Mouse (Mus musculus): ENCODE results near the gene Ap1m1. TPM values are rescaled to one million over a fixed set of nuclear protein-coding genes. Genes with fewer than 3 reads are reported as not detected.

Ap1m1 gene
- polyA plus RNA-seq, 1 experiment from 2014 or later = 252 TPM

DNA sequence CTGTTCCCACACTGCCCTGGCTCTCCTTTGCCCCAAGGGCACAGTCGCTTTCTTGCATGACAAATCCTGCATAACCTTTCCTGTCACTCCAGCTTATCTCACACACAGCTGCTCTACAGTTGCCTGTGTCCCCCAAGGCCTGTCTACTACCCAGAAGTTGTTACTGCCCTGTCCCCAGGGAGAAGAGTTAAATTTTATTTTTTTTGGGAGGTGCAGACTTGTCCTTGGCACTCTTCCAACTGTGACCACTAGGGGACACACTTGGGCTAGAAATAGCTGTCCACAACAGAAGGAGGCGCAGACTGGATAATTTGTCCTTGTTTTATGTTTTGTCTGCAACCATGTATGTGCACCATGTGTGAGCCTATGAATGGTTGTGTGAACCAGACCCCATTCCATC is 21.2 kb downstream of the Ap1m1 start:
- no peaks in the 10 kb centered on the region for H3K36me3 ChIP-seq
- 28% methylated on average over 2 of the region's 2 CpGs for WGBS
- no peak overlapping the region for H3K9ac ChIP-seq (replicated peaks)
- no peaks in the 10 kb centered on the region for H3K27me3 ChIP-seq
- H3K9me3 ChIP-seq = no peaks in the 10 kb centered on the region
- no peak overlapping the region for H3K4me3 ChIP-seq
- H3K27ac ChIP-seq (replicated peaks) = no peak overlapping the region
- ATAC-seq (replicated peaks) = peak; percentile 61
- no peaks in the 10 kb centered on the region for H3K4me1 ChIP-seq
- H3K4me2 ChIP-seq (replicated peaks) = no peak overlapping the region

DNA sequence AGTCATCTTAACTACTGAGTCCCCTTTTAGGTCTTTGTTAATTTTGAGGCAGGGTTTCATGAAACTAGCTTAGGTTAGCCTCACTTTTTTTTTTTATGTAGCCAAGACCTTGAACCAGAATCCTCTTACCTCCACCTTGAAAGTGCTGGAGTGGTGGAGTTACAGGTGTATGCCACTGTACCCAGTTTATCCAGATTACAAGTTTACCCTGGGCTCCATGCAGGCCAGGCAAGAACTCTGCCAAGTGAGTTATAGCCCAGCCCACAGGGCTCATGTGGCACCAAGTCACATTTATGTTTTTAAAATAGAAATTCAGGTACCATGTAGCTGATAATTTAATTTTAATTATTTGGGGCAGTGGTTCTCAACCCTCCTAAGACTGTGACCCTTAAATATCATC is 21.6 kb downstream of the Ap1m1 start:
- Histone ChIP-seq H3K4me1 (no peaks in the 10 kb centered on the region), H3K27me3 (no peaks in the 10 kb centered on the region), H3K9ac (replicated peaks) (no peak overlapping the region), H3K9me3 (no peaks in the 10 kb centered on the region), H3K4me2 (replicated peaks) (no peak overlapping the region), H3K36me3 (no peaks in the 10 kb centered on the region), H3K27ac (replicated peaks) (no peak overlapping the region), H3K4me3 (no peak overlapping the region)
- no peak for ATAC-seq (replicated peaks)

DNA sequence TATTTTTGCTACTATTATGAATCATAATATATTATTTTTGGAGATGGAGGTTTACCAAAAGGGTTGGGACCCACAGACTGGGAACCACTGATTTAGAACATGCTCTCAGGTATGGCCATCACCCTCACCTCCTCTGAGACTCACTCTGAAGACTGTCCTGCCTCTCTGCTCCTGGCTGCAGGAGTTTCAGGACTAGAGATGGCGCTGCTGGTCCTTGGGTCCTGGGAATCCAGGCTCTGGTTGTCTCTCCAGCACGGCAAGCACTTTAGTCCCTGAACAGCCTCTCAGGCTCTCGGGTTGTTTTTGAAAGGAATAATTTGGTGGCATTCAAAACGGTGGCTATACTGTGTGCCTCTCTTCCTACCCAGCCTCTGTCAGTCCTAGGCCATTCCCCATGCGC is 22.1 kb downstream of the Ap1m1 start:
- Histone ChIP-seq H3K4me3 (no peak overlapping the region), H3K27me3 (no peaks in the 10 kb centered on the region), H3K9me3 (no peaks in the 10 kb centered on the region), H3K36me3 (no peaks in the 10 kb centered on the region), H3K4me1 (no peaks in the 10 kb centered on the region), H3K9ac (replicated peaks) (no peak overlapping the region), H3K27ac (replicated peaks) (no peak overlapping the region), H3K4me2 (replicated peaks) (no peak overlapping the region)
- WGBS = 46% methylated on average over 5 of the region's 5 CpGs
- no peak for ATAC-seq (replicated peaks)

DNA sequence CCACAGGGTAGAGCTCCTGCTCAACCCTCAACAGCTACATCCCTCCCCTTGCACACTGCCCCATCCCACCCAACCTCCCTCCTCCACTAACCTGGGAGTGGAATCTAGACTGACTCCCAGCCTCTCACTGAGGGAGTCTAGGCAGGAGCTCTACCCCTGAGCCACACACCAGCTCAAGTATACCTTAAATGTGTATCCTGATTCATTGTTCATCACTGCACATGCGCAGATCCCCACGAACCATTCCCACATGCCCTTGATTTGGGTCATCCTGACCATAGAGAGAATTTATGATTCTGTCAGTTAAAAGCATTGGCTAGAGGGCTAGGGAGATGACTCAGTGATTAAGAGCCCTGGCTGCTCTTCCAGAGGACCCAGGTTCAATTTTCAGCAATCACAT is 22.9 kb downstream of the Ap1m1 start:
- no peaks in the 10 kb centered on the region for H3K36me3 ChIP-seq
- H3K27ac ChIP-seq (replicated peaks) = no peak overlapping the region
- H3K9me3 ChIP-seq = no peaks in the 10 kb centered on the region
- 88% methylated on average over 2 of the region's 2 CpGs for WGBS
- H3K4me2 ChIP-seq (replicated peaks) = no peak overlapping the region
- no peak for ATAC-seq (replicated peaks)
- no peaks in the 10 kb centered on the region for H3K4me1 ChIP-seq
- no peaks in the 10 kb centered on the region for H3K27me3 ChIP-seq
- H3K9ac ChIP-seq (replicated peaks) = no peak overlapping the region
- no peak overlapping the region for H3K4me3 ChIP-seq

DNA sequence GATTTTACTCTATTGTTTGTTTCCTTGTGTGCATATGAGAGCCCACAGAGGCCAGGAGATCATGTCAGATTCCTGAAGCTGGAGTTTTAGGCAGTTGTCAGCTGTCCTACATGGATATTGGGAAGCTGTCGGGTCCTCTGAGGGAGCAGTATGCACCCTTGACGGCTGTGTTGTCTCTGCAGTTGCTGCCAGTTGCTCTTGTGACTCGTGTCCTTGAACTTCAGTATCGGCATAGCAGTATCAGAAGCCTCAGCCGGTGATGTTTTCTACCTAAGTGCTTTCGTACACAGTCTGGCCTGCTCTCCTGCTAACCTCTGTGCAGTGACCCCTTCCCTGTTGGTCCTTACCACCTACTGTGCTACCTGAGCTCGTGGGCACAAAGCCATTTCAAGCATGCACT is 23.6 kb downstream of the Ap1m1 start:
- no peak overlapping the region for H3K9ac ChIP-seq (replicated peaks)
- H3K27me3 ChIP-seq = no peaks in the 10 kb centered on the region
- ATAC-seq (replicated peaks) = no peak
- no peaks in the 10 kb centered on the region for H3K4me1 ChIP-seq
- H3K27ac ChIP-seq (replicated peaks) = no peak overlapping the region
- H3K4me2 ChIP-seq (replicated peaks) = no peak overlapping the region
- H3K4me3 ChIP-seq = no peak overlapping the region
- no peaks in the 10 kb centered on the region for H3K9me3 ChIP-seq
- no peaks in the 10 kb centered on the region for H3K36me3 ChIP-seq
- 69% methylated on average over 7 of the region's 7 CpGs for WGBS

DNA sequence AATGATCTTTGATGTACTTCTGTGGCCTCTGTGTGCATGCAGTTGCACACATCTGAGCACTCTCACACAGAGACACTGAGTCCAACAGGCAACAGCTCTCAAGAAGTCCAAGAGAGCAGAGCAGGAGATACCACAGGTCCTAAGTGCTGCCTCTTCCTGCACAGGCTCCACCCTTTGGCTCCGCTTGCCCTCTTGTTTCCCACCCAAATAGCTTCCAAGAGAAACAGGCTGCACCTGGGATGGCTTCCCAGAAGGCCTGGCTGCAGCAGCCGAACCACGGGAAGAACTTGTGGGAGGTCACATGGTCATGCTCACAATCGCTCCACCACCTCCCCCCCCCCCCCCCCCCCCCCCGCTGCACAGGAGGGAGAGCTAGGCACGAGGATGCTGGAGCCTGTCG is 25.5 kb downstream of the Ap1m1 start:
- H3K4me2 ChIP-seq (replicated peaks) = no peak overlapping the region
- H3K27me3 ChIP-seq = no peaks in the 10 kb centered on the region
- WGBS = 59% methylated on average over 6 of the region's 7 CpGs
- no peak overlapping the region for H3K27ac ChIP-seq (replicated peaks)
- no peak for ATAC-seq (replicated peaks)
- H3K36me3 ChIP-seq = no peaks in the 10 kb centered on the region
- H3K9me3 ChIP-seq = no peaks in the 10 kb centered on the region
- H3K4me1 ChIP-seq = no peaks in the 10 kb centered on the region
- H3K4me3 ChIP-seq = no peak overlapping the region
- no peak overlapping the region for H3K9ac ChIP-seq (replicated peaks)

DNA sequence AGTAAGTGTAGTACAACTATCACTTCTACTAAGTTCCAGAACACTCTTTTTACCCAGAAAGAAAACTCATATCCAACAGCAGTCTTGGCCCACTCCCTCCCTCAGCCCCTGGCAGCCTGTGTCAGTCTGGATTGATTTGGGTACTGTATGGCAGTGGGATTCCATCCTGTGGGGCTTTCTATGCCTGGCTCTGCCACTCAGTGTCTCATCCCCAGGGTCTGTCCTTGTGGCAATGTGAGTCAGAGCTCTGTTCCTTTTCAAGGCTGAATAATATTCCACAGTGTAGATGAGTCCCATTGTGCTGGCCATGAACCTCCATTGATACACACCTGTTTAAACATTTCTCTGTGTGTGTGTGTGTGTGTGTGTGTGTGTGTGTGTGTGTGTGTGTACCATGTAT is 26.9 kb downstream of the Ap1m1 start:
- no peak overlapping the region for H3K4me2 ChIP-seq (replicated peaks)
- no peaks in the 10 kb centered on the region for H3K9me3 ChIP-seq
- ATAC-seq (replicated peaks) = no peak
- H3K36me3 ChIP-seq = no peaks in the 10 kb centered on the region
- no peak overlapping the region for H3K4me3 ChIP-seq
- no peaks in the 10 kb centered on the region for H3K27me3 ChIP-seq
- H3K27ac ChIP-seq (replicated peaks) = no peak overlapping the region
- H3K9ac ChIP-seq (replicated peaks) = no peak overlapping the region
- no peaks in the 10 kb centered on the region for H3K4me1 ChIP-seq

DNA sequence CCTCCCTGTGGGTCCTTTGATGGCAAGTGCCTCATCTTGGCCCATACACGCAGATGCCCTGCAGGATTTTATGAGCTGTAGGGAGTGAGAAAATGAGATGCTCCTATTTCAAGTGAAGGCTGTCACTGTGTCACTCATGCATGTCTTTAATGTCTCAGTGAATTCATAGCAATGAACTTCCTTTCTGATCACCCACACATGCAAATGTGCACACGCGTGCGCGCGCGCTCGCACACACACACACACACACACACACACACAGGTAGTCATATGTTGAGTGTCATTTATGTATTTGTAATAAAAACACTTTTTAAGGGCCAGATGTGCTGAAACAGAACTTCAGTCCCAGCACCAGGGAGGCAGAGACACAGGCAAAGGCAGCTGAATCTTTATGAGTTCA is 27.3 kb downstream of the Ap1m1 start:
- Histone ChIP-seq H3K4me2 (replicated peaks) (no peak overlapping the region), H3K9me3 (no peaks in the 10 kb centered on the region), H3K36me3 (no peaks in the 10 kb centered on the region), H3K4me3 (no peak overlapping the region), H3K9ac (replicated peaks) (no peak overlapping the region), H3K4me1 (no peaks in the 10 kb centered on the region), H3K27me3 (no peaks in the 10 kb centered on the region), H3K27ac (replicated peaks) (no peak overlapping the region)
- no peak for ATAC-seq (replicated peaks)
- WGBS = 97% methylated on average over 8 of the region's 8 CpGs

DNA sequence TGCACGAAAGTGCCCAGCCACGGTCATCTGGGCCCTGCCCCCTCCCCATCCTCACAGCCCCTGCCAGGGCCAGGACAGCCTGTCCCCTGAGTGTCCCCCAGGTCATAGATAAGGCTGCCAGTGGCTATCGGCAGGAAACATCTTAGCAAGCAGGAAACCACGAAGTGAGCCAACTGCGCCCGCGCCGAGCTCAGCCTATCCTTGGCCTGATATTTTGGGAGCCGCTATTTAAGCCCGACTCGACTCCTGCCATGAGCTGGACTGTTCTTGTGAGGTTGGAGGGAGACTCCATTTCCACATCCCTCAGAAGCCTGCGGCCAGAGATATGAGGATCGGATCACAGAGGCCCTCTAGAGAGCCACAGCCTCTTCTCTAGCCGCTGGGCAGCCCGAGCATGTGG is 28.5 kb downstream of the Ap1m1 start:
- Histone ChIP-seq H3K9ac (replicated peaks) (no peak overlapping the region), H3K4me1 (no peaks in the 10 kb centered on the region), H3K4me3 (no peak overlapping the region), H3K4me2 (replicated peaks) (no peak overlapping the region), H3K36me3 (no peaks in the 10 kb centered on the region), H3K9me3 (no peaks in the 10 kb centered on the region), H3K27me3 (no peaks in the 10 kb centered on the region), H3K27ac (replicated peaks) (no peak overlapping the region)
- WGBS = 89% methylated on average over 15 of the region's 15 CpGs
- ATAC-seq (replicated peaks) = no peak

DNA sequence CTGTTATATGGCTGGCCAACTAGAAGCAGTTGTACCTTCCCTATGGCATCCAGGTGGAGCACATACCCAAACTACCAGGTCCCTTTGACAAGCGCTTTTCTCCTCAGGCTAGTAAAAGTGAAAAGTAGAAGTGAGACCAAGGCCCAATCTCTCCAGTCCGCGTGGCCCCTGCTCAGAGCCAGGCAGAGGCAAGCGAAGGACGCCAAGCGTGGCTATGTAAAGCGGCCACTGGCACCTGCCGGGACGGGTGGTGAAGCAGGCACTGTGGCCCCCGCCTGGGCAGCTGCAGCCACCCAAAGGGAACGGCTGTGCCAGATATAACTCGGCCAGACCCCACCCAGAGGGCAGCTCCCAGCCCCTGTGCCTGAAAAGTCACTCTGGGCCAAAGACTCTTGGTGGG is 30.8 kb downstream of the Ap1m1 start:
- H3K27ac ChIP-seq (replicated peaks) = no peak overlapping the region
- no peak overlapping the region for H3K4me3 ChIP-seq
- no peaks in the 10 kb centered on the region for H3K9me3 ChIP-seq
- H3K9ac ChIP-seq (replicated peaks) = no peak overlapping the region
- WGBS = 92% methylated on average over 12 of the region's 12 CpGs
- no peaks in the 10 kb centered on the region for H3K27me3 ChIP-seq
- no peaks in the 10 kb centered on the region for H3K36me3 ChIP-seq
- H3K4me1 ChIP-seq = no peaks in the 10 kb centered on the region
- no peak for ATAC-seq (replicated peaks)
- H3K4me2 ChIP-seq (replicated peaks) = no peak overlapping the region

DNA sequence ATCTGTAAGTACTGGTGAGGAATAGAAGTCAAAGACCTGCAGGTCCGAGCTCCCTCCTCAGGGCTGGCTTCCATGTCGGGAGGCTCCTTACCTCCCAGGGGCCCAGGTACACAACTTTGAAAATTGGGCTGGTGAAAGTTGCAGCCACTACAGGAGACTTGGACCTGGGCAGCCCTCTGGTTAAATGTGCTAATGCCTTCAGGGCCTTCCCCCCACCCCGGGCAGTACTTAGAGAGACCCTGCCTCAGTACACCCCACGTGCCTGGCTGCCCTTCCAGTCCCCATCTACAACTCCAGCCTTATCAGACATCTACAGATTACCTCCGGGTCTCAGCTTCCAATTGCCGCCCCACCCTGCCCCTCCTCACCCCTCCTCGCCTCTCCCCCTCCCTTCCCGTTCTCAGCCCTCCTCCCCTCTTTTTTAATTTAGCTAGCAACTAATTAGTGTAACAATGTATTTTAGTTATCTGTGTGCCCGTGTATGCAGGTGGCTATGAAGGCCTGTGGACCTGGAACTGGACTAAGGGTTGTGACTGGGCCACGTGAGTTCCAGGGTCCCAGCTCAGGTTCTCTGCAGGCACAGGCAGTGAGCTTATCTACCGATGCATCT is 31.3 kb downstream of the Ap1m1 start:
- H3K4me2 ChIP-seq (replicated peaks) = no peak overlapping the region
- H3K27ac ChIP-seq (replicated peaks) = no peak overlapping the region
- no peaks in the 10 kb centered on the region for H3K4me1 ChIP-seq
- no peaks in the 10 kb centered on the region for H3K36me3 ChIP-seq
- no peak for ATAC-seq (replicated peaks)
- no peaks in the 10 kb centered on the region for H3K27me3 ChIP-seq
- no peak overlapping the region for H3K4me3 ChIP-seq
- no peak overlapping the region for H3K9ac ChIP-seq (replicated peaks)
- no peaks in the 10 kb centered on the region for H3K9me3 ChIP-seq
- WGBS = 75% methylated on average over 11 of the region's 11 CpGs

DNA sequence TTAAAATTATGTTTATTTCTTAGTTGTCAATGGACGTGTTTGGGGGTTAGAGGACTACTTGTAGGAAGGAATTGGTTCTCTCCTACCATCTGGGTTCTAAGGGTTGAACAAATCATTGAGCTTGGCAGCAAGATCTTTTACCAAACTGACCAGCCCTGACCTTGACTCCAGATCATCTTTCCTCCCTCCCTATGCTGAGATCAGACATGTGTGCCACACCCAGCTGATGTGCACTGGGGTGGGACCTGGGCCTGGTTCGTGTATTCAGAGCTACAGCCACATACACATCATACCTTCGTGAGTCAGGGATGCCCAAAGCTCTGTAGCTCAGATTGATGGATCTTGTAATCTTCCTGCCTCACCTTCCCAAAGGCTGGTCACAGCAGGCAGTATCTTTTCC is 31.9 kb downstream of the Ap1m1 start:
- Histone ChIP-seq H3K4me1 (no peaks in the 10 kb centered on the region), H3K27ac (replicated peaks) (no peak overlapping the region), H3K4me2 (replicated peaks) (no peak overlapping the region), H3K9ac (replicated peaks) (no peak overlapping the region), H3K27me3 (no peaks in the 10 kb centered on the region), H3K4me3 (no peak overlapping the region), H3K9me3 (no peaks in the 10 kb centered on the region), H3K36me3 (no peaks in the 10 kb centered on the region)
- no peak for ATAC-seq (replicated peaks)
- WGBS = 77% methylated on average over 3 of the region's 3 CpGs

DNA sequence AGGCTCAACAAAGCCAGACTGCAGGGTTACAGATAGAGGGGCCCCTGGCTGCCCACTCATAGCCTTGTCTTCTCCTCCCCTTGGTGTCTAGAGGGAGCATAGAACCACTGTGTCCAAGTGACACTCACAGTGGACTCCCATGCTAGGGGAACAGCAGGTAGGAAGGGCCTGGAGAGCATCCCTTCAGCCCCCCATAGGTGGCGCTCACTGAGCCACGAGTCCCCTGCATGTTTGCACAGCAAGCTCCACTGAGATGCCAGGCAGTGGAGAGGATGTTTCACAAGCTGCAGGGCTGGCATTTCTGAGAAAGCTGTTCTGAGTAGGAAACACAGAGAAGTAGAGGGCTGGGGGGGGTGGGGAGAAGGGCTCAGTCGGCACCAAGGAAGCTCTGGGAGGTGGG is 32.5 kb downstream of the Ap1m1 start:
- Histone ChIP-seq H3K27me3 (no peaks in the 10 kb centered on the region), H3K4me1 (no peaks in the 10 kb centered on the region), H3K27ac (replicated peaks) (no peak overlapping the region), H3K4me3 (no peak overlapping the region), H3K9ac (replicated peaks) (no peak overlapping the region), H3K9me3 (no peaks in the 10 kb centered on the region), H3K4me2 (replicated peaks) (no peak overlapping the region), H3K36me3 (no peaks in the 10 kb centered on the region)
- no peak for ATAC-seq (replicated peaks)
- WGBS = 20% methylated on average over 3 of the region's 3 CpGs

Data from forebrain, embryonic 15.5 days (tissue).